ENCODE assay signal across 9 mouse cellular contexts in genomic region chr17:24461580-24461979, GRCm38 (mm10). TPM values are rescaled to one million over a fixed set of nuclear protein-coding genes. Genes with fewer than 3 reads are reported as not detected.
DNase-seq lines count a peak whose midpoint lies in the region; ATAC-seq and TF ChIP-seq lines count a peak whose summit lies in the region.
"Had no signal": no experiment of that assay in that cellular context is flagged by ENCODE, and none has a peak within 500 bp of the region (broad histone marks: within the 10 kb centered on the region; RNA-seq: fewer than 3 reads in every experiment).

No protein-coding gene starts in this region.

- H3K9me3 ChIP-seq in forebrain, postnatal 0 days (ENCODE audit: low read length) = no peaks in the 10 kb centered on the region
- no peaks in the 10 kb centered on the region for H3K9me3 ChIP-seq in forebrain, embryonic 15.5 days
- H3K9me3 ChIP-seq in stomach, postnatal 0 days (ENCODE audit: control insufficient read depth, low read length) = no peaks in the 10 kb centered on the region

- no peak overlapping the region for H3K27ac ChIP-seq in forebrain, postnatal 0 days (ENCODE audit: low read depth, low read length)
- H3K27ac ChIP-seq in forebrain, embryonic 15.5 days (replicated peaks) = no peak overlapping the region
- no peak overlapping the region for H3K27ac ChIP-seq in thymus, adult 2 months (ENCODE audit: control insufficient read depth, insufficient read depth, low read length)
- H3K27ac ChIP-seq in stomach, postnatal 0 days (replicated peaks) = no peak overlapping the region

- ATAC-seq in forebrain, postnatal 0 days = no peak
- ATAC-seq in forebrain, embryonic 15.5 days (replicated peaks) = no peak
- peak; percentile 58; the same call in 1 of the 2 replicates for ATAC-seq in stomach, postnatal 0 days (ENCODE audit: low FRiP score, low TSS enrichment)

- DNase-seq in forebrain, postnatal 0 days = peak; percentile 46
- DNase-seq in thymus, adult 2 months = peak; percentile 46
- no peak for DNase-seq in thymus, postnatal 10 days (ENCODE audit: low spot score in 2 of 2)
- peak; percentile 56 for DNase-seq in forelimb bud, embryonic 11.5 days (ENCODE audit: low read depth, low spot score)
- DNase-seq in stomach, postnatal 0 days (ENCODE audit: low spot score) = peak; percentile 52
- no peak for DNase-seq in frontal cortex, postnatal 25 days (ENCODE audit: low spot score in 2 of 2)
- DNase-seq in heart, adult 9 months (ENCODE audit: low spot score in 2 of 2) = no peak

- no peak overlapping the region for H3K4me3 ChIP-seq in forebrain, postnatal 0 days (ENCODE audit: low read depth, low read length)
- no peak overlapping the region for H3K4me3 ChIP-seq in forebrain, embryonic 15.5 days
- H3K4me3 ChIP-seq in thymus, adult 2 months (ENCODE audit: control insufficient read depth, insufficient read depth, low read length) = no peak overlapping the region
- no peak overlapping the region for H3K4me3 ChIP-seq in stomach, postnatal 0 days (ENCODE audit: low read depth, low read length)
- H3K4me3 ChIP-seq: erythroblast, embryonic 14.5 days had no signal

- WGBS in forebrain, postnatal 0 days = 59% methylated on average over 2 of the region's 2 CpGs
- 62% methylated on average over 2 of the region's 2 CpGs for WGBS in forebrain, embryonic 15.5 days
- WGBS in thymus, adult 2 months = 70% methylated on average over 2 of the region's 2 CpGs
- 77% methylated on average over 2 of the region's 2 CpGs for WGBS in stomach, postnatal 0 days

- no peak overlapping the region for H3K4me2 ChIP-seq in forebrain, postnatal 0 days (ENCODE audit: low read depth)
- H3K4me2 ChIP-seq in forebrain, embryonic 15.5 days (replicated peaks) = no peak overlapping the region
- H3K4me2 ChIP-seq in stomach, postnatal 0 days (replicated peaks; ENCODE audit: low read depth) = no peak overlapping the region

- TF ChIP-seq EP300 in stomach, postnatal 0 days (optimal IDR thresholded peaks at IDR 0.05) = no peak

- no peak for TF ChIP-seq POLR2A in thymus, adult 2 months (IDR thresholded peaks at IDR 0.05; ENCODE audit: control insufficient read depth, extremely low read depth, insufficient read depth, low read length, poor library complexity)

- TF ChIP-seq CTCF in forebrain, postnatal 0 days (IDR thresholded peaks at IDR 0.05; ENCODE audit: low read depth) = peak; percentile 56
- TF ChIP-seq CTCF in thymus, adult 2 months (IDR thresholded peaks at IDR 0.05; ENCODE audit: borderline replicate concordance, control insufficient read depth, extremely low read depth, insufficient read depth, low read length, poor library complexity) = no peak
- TF ChIP-seq CTCF in stomach, postnatal 0 days (IDR thresholded peaks at IDR 0.05; ENCODE audit: low read depth) = peak; percentile 76

- no peaks in the 10 kb centered on the region for H3K4me1 ChIP-seq in forebrain, postnatal 0 days (ENCODE audit: insufficient read depth)
- H3K4me1 ChIP-seq in forebrain, embryonic 15.5 days = no peaks in the 10 kb centered on the region
- no peaks in the 10 kb centered on the region; the same call in 1 of the 2 replicates for H3K4me1 ChIP-seq in thymus, adult 2 months (replicated peaks; ENCODE audit: control insufficient read depth, insufficient read depth, low read length)
- H3K4me1 ChIP-seq in stomach, postnatal 0 days (replicated peaks; ENCODE audit: control insufficient read depth, insufficient read depth) = no peaks in the 10 kb centered on the region

- H3K27me3 ChIP-seq in forebrain, postnatal 0 days (ENCODE audit: insufficient read depth, low read length) = no peaks in the 10 kb centered on the region
- no peaks in the 10 kb centered on the region for H3K27me3 ChIP-seq in forebrain, embryonic 15.5 days
- no peaks in the 10 kb centered on the region for H3K27me3 ChIP-seq in thymus, adult 2 months (ENCODE audit: control insufficient read depth, insufficient read depth, low read length)
- no peaks in the 10 kb centered on the region for H3K27me3 ChIP-seq in stomach, postnatal 0 days (ENCODE audit: control insufficient read depth, insufficient read depth, low read length)

- H3K9ac ChIP-seq in forebrain, postnatal 0 days = no peak overlapping the region
- no peak overlapping the region for H3K9ac ChIP-seq in forebrain, embryonic 15.5 days (replicated peaks)
- no peak overlapping the region for H3K9ac ChIP-seq in stomach, postnatal 0 days (ENCODE audit: low read length)

- H3K36me3 ChIP-seq in forebrain, postnatal 0 days (ENCODE audit: insufficient read depth) = no peaks in the 10 kb centered on the region
- no peaks in the 10 kb centered on the region for H3K36me3 ChIP-seq in forebrain, embryonic 15.5 days
- H3K36me3 ChIP-seq in thymus, adult 2 months (ENCODE audit: control insufficient read depth, insufficient read depth, low read length) = no peaks in the 10 kb centered on the region
- H3K36me3 ChIP-seq in stomach, postnatal 0 days (ENCODE audit: control insufficient read depth, insufficient read depth, low read length) = no peaks in the 10 kb centered on the region

RNA-seq across cellular contexts. Expression of gene E4f1, which starts 8.5 kb away (rescaled TPM):
- 34.2 and 37.5 TPM in 2 replicates for total RNA-seq in forebrain, postnatal 0 days (2014; rRNA removed)
- polyA plus RNA-seq in forebrain, postnatal 0 days (2015; fragmentation: Nextera tagmentation; extraction: Ambion mirVana) = 9.2 and 25.6 TPM in 2 replicates
- polyA plus RNA-seq in forebrain, embryonic 15.5 days (2015; fragmentation: Nextera tagmentation; extraction: Ambion mirVana) = 44.0 and 44.9 TPM in 2 replicates
- polyA plus RNA-seq in thymus, adult 2 months (2012; rRNA removed) = 166 and 188 TPM in 2 replicates
- 12.0 and 12.5 TPM in 2 replicates for polyA plus RNA-seq in stomach, postnatal 0 days (2015; fragmentation: Nextera tagmentation; extraction: Ambion mirVana)

RNA-seq across cellular contexts. Expression of gene Pgp, which starts 8.6 kb away (rescaled TPM):
- total RNA-seq in forebrain, postnatal 0 days (2014; rRNA removed) = 37.8 and 39.5 TPM in 2 replicates
- 68.1 and 72.5 TPM in 2 replicates for polyA plus RNA-seq in forebrain, postnatal 0 days (2015; fragmentation: Nextera tagmentation; extraction: Ambion mirVana)
- 51.0 and 54.0 TPM in 2 replicates for polyA plus RNA-seq in forebrain, embryonic 15.5 days (2015; fragmentation: Nextera tagmentation; extraction: Ambion mirVana)
- 58.8 and 65.4 TPM in 2 replicates for polyA plus RNA-seq in thymus, adult 2 months (2012; rRNA removed)
- polyA plus RNA-seq in stomach, postnatal 0 days (2015; fragmentation: Nextera tagmentation; extraction: Ambion mirVana) = 45.4 and 48.9 TPM in 2 replicates

RNA-seq across cellular contexts. Expression of gene Bricd5, which starts 12.1 kb away (rescaled TPM):
- total RNA-seq in forebrain, postnatal 0 days (2014; rRNA removed) = 1.2 and 2.0 TPM in 2 replicates
- 1.6 and 4.3 TPM in 2 replicates for polyA plus RNA-seq in forebrain, postnatal 0 days (2015; fragmentation: Nextera tagmentation; extraction: Ambion mirVana)
- polyA plus RNA-seq in forebrain, embryonic 15.5 days (2015; fragmentation: Nextera tagmentation; extraction: Ambion mirVana) = 0.40 TPM in 1 of 2 replicates, not detected in the other
- 0.57 and 0.97 TPM in 2 replicates for polyA plus RNA-seq in thymus, adult 2 months (2012; rRNA removed)
- 0.13 TPM in 1 of 2 replicates, not detected in the other for polyA plus RNA-seq in stomach, postnatal 0 days (2015; fragmentation: Nextera tagmentation; extraction: Ambion mirVana)
- polyA plus RNA-seq: erythroblast, embryonic 14.5 days had no signal

RNA-seq across cellular contexts. Expression of gene Mlst8, which starts 17.3 kb away (rescaled TPM):
- 36.5 and 45.5 TPM in 2 replicates for total RNA-seq in forebrain, postnatal 0 days (2014; rRNA removed)
- 23.9 and 28.2 TPM in 2 replicates for polyA plus RNA-seq in forebrain, postnatal 0 days (2015; fragmentation: Nextera tagmentation; extraction: Ambion mirVana)
- polyA plus RNA-seq in forebrain, embryonic 15.5 days (2015; fragmentation: Nextera tagmentation; extraction: Ambion mirVana) = 35.2 and 36.4 TPM in 2 replicates
- polyA plus RNA-seq in thymus, adult 2 months (2012; rRNA removed) = 78.9 and 84.5 TPM in 2 replicates
- polyA plus RNA-seq in stomach, postnatal 0 days (2015; fragmentation: Nextera tagmentation; extraction: Ambion mirVana) = 12.4 and 13.4 TPM in 2 replicates

RNA-seq across cellular contexts. Expression of gene Dnase1l2, which starts 18.7 kb away (rescaled TPM):
- 4.7 and 6.2 TPM in 2 replicates for total RNA-seq in forebrain, postnatal 0 days (2014; rRNA removed)
- 0.82 and 0.92 TPM in 2 replicates for polyA plus RNA-seq in forebrain, postnatal 0 days (2015; fragmentation: Nextera tagmentation; extraction: Ambion mirVana)
- polyA plus RNA-seq in forebrain, embryonic 15.5 days (2015; fragmentation: Nextera tagmentation; extraction: Ambion mirVana) = 5.7 and 6.6 TPM in 2 replicates
- polyA plus RNA-seq in thymus, adult 2 months (2012; rRNA removed) = 11.3 and 18.2 TPM in 2 replicates
- 88.0 and 98.5 TPM in 2 replicates for polyA plus RNA-seq in stomach, postnatal 0 days (2015; fragmentation: Nextera tagmentation; extraction: Ambion mirVana)

Comparison
In these comparisons a context has a peak if more than half of its experiments do, and no peak if none do; other contexts are left out.
1. DNase-seq: peak in forebrain, postnatal 0 days (single experiment), thymus, adult 2 months (single experiment), forelimb bud, embryonic 11.5 days (single experiment) and stomach, postnatal 0 days (single experiment); none in thymus, postnatal 10 days (0 of 2), frontal cortex, postnatal 25 days (0 of 2) and heart, adult 9 months (0 of 2).